Mouse (Mus musculus) cerebellum, adult 2 months (tissue): ENCODE measurements around the gene Gm21119. TPM values are rescaled to one million over a fixed set of nuclear protein-coding genes. Genes with fewer than 3 reads are reported as not detected.
A peak's percentile ranks its signal among the peaks of the same experiment; 100 is the strongest.
"Not testable (repeated sequence)": the region's sequence is repeated elsewhere in the genome, so short reads cannot be mapped to it uniquely, and the experiment has no call there.

ENCODE experiments used
- DNase-seq, 2 experiments: peaks; one replicate each; pipeline ENCODE4 v3.0.0; 2021
- H3K27ac ChIP-seq: fragments of 200-500 bp; 2 replicates; pipeline ENCODE4 v1.5.1; 2012; ENCODE audit warnings: low read length, control low read depth, inconsistent platforms; ENCODE audit not compliant: insufficient read depth
- H3K27me3 ChIP-seq: fragments of 200-500 bp; 2 replicates; pipeline ENCODE4 v1.6.1; 2012; ENCODE audit warnings: inconsistent platforms, mild to moderate bottlenecking, low read length, moderate library complexity; ENCODE audit not compliant: control insufficient read depth, insufficient read depth
- H3K4me1 ChIP-seq: fragments of 200-500 bp; 2 replicates; pipeline ENCODE4 v1.6.1; 2011; ENCODE audit warnings: low read length; ENCODE audit not compliant: control insufficient read depth, insufficient read depth
- H3K4me3 ChIP-seq: fragments of 200-500 bp; replicated peaks from 2 replicates; pipeline ENCODE3; 2011; ENCODE audit warnings: mild to moderate bottlenecking, low read depth, low read length, control low read depth; ENCODE audit not compliant: insufficient read depth
- WGBS: fragments of 180-500 bp; shearing (Covaris S2); methylation state at CpG from one replicate; pipeline ENCODE4 v1.1.7; 2018; 5-methylcytosine and 5-hydroxymethylcytosine counted together
- polyA plus RNA-seq: library from polyadenylated mRNA; depleted of rRNA; stranded (reverse); fragments of >200 nt; gene quantifications from 2 replicates; pipeline ENCODE4 v1.2.3, GENCODE M21; 2012

Gm21119 gene
- polyA plus RNA-seq, 1 experiment: 0.61 TPM

- not testable (repeated sequence) for H3K4me1 ChIP-seq, H3K27ac ChIP-seq, H3K27me3 ChIP-seq, H3K4me3 ChIP-seq
- peak; percentile 44 to 53 for DNase-seq
- 31% methylated on average over 11 of the region's 13 CpGs for WGBS
Measured at GRCm38 (mm10) chr8:20596842-20597708, 17.6 kb upstream of the Gm21119 start.

DNA sequence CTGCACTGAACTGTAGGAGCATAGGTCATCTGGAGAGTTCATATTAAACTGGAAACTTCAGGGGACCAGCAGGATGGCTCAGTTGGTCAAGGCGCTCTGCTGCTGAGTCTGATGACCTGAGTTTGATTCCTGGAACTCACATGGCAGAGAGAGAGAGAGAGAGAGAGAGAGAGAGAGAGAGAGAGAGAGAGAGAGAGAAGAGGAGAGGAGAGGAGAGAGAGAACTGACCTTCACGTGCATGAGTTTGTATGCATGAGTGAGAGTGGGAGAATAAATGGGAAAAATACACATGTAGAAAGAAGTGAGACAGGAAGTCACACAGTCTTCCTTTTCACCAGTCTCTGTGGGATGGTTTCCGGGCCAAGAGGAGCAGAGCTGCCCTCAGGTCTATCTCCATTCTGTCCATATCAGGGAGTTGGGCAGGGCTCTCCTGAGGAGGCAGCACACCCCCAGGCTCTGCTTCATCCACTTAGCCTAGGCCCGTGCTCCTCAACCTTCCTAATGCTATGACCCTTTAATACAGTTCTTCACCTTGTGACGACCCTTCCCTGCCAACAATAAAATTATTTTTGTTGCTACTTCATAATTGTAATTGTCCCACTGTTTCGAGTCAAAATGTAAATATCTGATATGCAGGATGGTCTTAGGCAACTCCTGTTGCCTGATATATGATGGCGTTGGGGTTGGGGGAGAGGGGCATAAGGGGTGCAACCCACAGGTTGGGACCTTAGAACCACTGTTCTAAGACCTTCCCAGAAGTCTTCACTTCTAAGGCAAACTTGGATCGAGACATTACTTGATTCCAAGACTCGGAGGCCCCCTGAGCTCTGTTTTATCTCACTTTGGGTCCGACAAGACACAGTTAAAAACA, 16.2 kb upstream of the Gm21119 start:
- not testable (repeated sequence) for H3K27ac ChIP-seq, H3K4me1 ChIP-seq, H3K27me3 ChIP-seq, H3K4me3 ChIP-seq, DNase-seq
- WGBS: 82% methylated on average over 9 of the region's 10 CpGs

DNA sequence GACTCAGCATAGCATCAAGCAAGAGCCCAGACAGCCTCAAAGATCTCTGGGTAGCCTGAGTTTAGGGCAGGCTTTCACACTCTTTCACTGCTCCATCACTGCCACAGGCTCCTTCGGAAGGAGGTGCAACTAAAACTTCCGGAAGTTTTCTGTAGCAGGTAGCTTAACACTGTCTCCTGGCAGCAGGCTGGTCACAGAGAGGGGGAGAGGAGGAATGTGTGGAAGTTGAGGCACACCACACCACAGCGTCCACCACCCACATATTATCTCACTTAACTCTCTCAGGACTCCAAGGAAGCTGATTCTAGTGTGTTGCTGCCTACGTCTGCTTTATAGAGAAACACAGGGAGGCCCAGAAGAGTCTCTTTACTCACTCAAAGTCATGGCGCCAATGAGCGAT, 15.4 kb upstream of the Gm21119 start:
- not testable (repeated sequence) for H3K4me1 ChIP-seq, H3K27ac ChIP-seq, DNase-seq, H3K4me3 ChIP-seq, H3K27me3 ChIP-seq
- WGBS: 85% methylated on average over 4 of the region's 6 CpGs

- not testable (repeated sequence) for H3K27ac ChIP-seq, DNase-seq, H3K27me3 ChIP-seq, H3K4me1 ChIP-seq, H3K4me3 ChIP-seq
- WGBS: 33% methylated on average over 1 of the region's 1 CpGs
Measured at GRCm38 (mm10) chr8:20610856-20611255, 3.9 kb upstream of the Gm21119 start.

GRCm38 (mm10) chr8:20612721-20613120, 2.0 kb upstream of the Gm21119 start:
- DNase-seq, H3K4me1 ChIP-seq, H3K27ac ChIP-seq, H3K4me3 ChIP-seq, H3K27me3 ChIP-seq: not testable (repeated sequence)

- not testable (repeated sequence) for H3K27ac ChIP-seq, DNase-seq, H3K27me3 ChIP-seq, H3K4me3 ChIP-seq, H3K4me1 ChIP-seq
- 39% methylated on average over 1 of the region's 1 CpGs for WGBS
Measured at GRCm38 (mm10) chr8:20630766-20631165, 16.0 kb downstream of the Gm21119 start.

DNA sequence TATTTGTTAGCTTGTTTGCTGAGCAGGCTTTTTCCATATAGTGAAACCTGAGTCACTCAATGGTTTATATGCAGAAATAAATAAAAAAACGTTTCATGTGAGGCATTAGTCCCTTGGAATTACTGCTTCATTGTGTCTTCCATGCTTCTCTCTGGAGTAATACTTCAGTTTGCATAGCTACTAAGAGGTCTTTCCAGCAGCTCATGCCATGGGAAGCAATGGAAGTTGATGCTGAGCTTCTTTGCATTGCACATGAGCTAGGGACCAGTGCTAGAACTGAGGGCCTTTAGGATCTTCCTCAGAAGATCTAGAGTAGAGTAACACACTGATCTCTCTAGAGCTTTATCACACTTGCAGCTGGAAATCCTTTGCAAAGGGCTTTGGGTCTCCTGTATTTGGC, 23.2 kb downstream of the Gm21119 start:
- not testable (repeated sequence) for H3K27ac ChIP-seq, H3K4me1 ChIP-seq, H3K27me3 ChIP-seq, H3K4me3 ChIP-seq, DNase-seq
- 19% methylated on average over 1 of the region's 1 CpGs for WGBS

DNA sequence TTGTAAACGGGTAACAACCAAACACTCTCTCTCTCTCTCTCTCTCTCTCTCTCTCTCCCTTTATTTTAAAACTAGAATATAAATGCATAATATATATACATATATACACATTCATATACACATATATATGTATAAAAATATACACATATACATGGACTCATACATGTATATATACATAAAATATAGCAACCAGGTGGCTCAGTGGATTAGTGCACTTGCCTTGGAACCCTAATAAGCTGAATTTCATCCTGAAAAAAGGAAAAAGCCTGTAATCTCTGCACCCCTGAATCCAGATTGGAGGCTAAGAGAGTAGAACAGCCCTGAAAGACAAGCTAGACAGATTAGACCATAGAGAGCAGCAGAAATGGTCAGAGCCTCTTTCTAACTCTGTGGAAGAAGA, 28.8 kb downstream of the Gm21119 start:
- H3K4me3 ChIP-seq, H3K4me1 ChIP-seq, H3K27ac ChIP-seq, H3K27me3 ChIP-seq: not testable (repeated sequence)
- peak in 1 of 2 experiments; percentile 1 for DNase-seq
- no CpG with 5 or more reads among the region's 1 CpGs for WGBS

GRCm38 (mm10) chr8:20652976-20653375, 38.3 kb downstream of the Gm21119 start:
- not testable (repeated sequence) for H3K4me3 ChIP-seq, H3K27ac ChIP-seq, H3K4me1 ChIP-seq, H3K27me3 ChIP-seq
- peak; percentile 3 to 15 for DNase-seq

DNA sequence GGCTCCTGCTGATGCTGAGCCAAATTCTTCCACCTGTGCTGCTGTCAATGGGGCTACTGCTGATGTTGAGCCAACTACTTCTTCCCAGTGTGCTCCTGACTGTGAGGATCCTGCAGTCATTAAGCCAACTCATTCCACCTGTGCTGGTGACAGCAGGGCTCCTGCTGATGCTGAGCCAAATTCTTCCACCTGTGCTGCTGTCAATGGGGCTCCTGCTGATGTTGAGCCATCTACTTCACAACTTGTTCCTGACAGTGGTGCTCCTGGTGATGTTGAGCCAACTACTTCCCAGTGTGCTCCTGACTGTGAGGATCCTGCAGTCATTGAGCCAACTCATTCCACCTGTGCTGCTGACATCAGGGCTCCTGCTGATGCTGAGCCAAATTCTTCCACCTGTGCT, 63.7 kb downstream of the Gm21119 start:
- H3K27me3 ChIP-seq, H3K4me1 ChIP-seq, H3K27ac ChIP-seq, H3K4me3 ChIP-seq: not testable (repeated sequence)
- DNase-seq: peak; percentile 3 to 43
